Mouse (Mus musculus) CD4-positive, CD25-positive, alpha-beta regulatory T cell, adult 4 months (primary cell): ENCODE measurements around the gene Rflnb. TPM values are rescaled to one million over a fixed set of nuclear protein-coding genes. Genes with fewer than 3 reads are reported as not detected.

ENCODE experiments used
- ATAC-seq: one replicate; pipeline ENCODE4 v1.8.0; 2017
- polyA plus RNA-seq, 2 experiments: library from polyadenylated mRNA; unstranded; fragments of 100-300 nt; shearing (Covaris generic); gene quantifications; one replicate each; pipeline ENCODE4 v1.2.1; 2017

Gene Rflnb
- polyA plus RNA-seq, 2 experiments from 2014 or later: 13.4 to 14.2 TPM

- no peak for ATAC-seq
Measured at GRCm38 (mm10) chr11:75990965-75991835, 36.4 kb downstream of the Rflnb start.

- ATAC-seq: no peak
Measured at GRCm38 (mm10) chr11:75985948-75986347, 41.6 kb downstream of the Rflnb start.

GRCm38 (mm10) chr11:75984581-75984980 is 43.0 kb downstream of the Rflnb start:
- no peak for ATAC-seq

GRCm38 (mm10) chr11:75983194-75983593 is 44.4 kb downstream of the Rflnb start:
- ATAC-seq: peak; percentile 66

GRCm38 (mm10) chr11:75980413-75980812 is 47.2 kb downstream of the Rflnb start:
- ATAC-seq: no peak

- ATAC-seq: no peak
Measured at GRCm38 (mm10) chr11:75978051-75978450, 49.5 kb downstream of the Rflnb start.

GRCm38 (mm10) chr11:75976748-75977147 is 50.8 kb downstream of the Rflnb start:
- ATAC-seq: peak; percentile 95

- no peak for ATAC-seq
Measured at GRCm38 (mm10) chr11:75973988-75974387, 53.6 kb downstream of the Rflnb start.

GRCm38 (mm10) chr11:75972916-75973567 is 54.5 kb downstream of the Rflnb start:
- ATAC-seq: no peak

GRCm38 (mm10) chr11:75972188-75972587 is 55.4 kb downstream of the Rflnb start:
- no peak for ATAC-seq

- no peak for ATAC-seq
Measured at GRCm38 (mm10) chr11:75970629-75971028, 57.0 kb downstream of the Rflnb start.

Other genes with a start within 250 kb of the Rflnb start
- gene Doc2b, start 231.7 kb downstream of the Rflnb start, polyA plus RNA-seq: not detected
- gene Rph3al, start 89.4 kb downstream of the Rflnb start, polyA plus RNA-seq: 1 to 10 TPM; 6.3 to 7.9 TPM
- gene 1700016K19Rik, start 27.9 kb downstream of the Rflnb start, polyA plus RNA-seq: not detected
- 10 to 100 TPM; 51.6 to 60.3 TPM for gene Vps53, start 151.9 kb upstream of the Rflnb start, polyA plus RNA-seq
- 1 to 10 TPM; 3.7 to 4.2 TPM for gene Fam57a, start 151.9 kb upstream of the Rflnb start, polyA plus RNA-seq
- gene Dbil5, start 189.8 kb upstream of the Rflnb start, polyA plus RNA-seq: under 1 TPM in 1 of 2 experiments, not detected in 1; 0.58 TPM
- 10 to 100 TPM; 10.2 to 19.1 TPM for gene Gemin4, start 189.9 kb upstream of the Rflnb start, polyA plus RNA-seq
- 10 to 100 TPM; 13.2 to 19.9 TPM for gene Mrm3, start 215.9 kb upstream of the Rflnb start, polyA plus RNA-seq
- gene Glod4, start 215.9 kb upstream of the Rflnb start, polyA plus RNA-seq: 10 to 100 TPM; 78.6 to 89.4 TPM